Mouse (Mus musculus): Measurements from ENCODE around the gene Gm28576.
"Not testable (repeated sequence)": the region's sequence is repeated elsewhere in the genome, so short reads cannot be mapped to it uniquely, and the experiment has no call there.

Gm28576 gene

GRCm38 (mm10) chrY:7722641-7723040 lies at the start of gene Gm28576:
TSS of gene Gm28576 (plus strand) at chrY:7722941.
- not testable (repeated sequence) for DNase-seq (ENCODE audit: low read depth)

Measured in c-Kit-positive CD71-positive TER-119-negative erythroid progenitor cells, embryonic 14.5 days (primary cell).